Mouse (Mus musculus): ENCODE data around the gene Ptprm. TPM values are rescaled to one million over a fixed set of nuclear protein-coding genes. Genes with fewer than 3 reads are reported as not detected.

Gene Ptprm
- polyA plus RNA-seq, 1 experiment from 2014 or later: 12.6 TPM

DNA sequence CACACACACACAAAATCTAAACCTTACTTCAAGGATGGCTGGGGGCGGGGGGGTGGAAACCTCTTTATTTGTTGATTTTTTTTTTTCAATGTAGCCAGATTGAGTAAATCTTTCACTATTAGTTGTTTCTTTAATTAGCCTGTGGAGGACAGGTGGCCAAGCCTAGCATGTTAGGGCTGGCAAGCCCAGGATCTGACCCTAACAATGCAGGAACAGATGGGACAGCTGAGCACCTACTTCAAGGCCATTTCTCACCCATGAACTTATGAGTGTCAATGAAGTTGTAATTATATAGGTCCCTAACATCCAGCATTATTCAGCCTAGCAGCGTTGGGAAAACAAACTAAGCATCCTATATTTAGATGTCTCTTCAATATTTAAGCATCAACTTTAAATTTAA lies 248.1 kb downstream of the Ptprm start:
- Histone ChIP-seq H3K4me1 (replicated peaks) (no peaks in the 10 kb centered on the region; the same call in 1 of the 2 replicates), H3K9ac (replicated peaks) (no peak overlapping the region), H3K9me3 (no peaks in the 10 kb centered on the region), H3K27ac (no peak overlapping the region), H3K4me2 (no peak overlapping the region), H3K4me3 (replicated peaks) (no peak overlapping the region), H3K27me3 (no peaks in the 10 kb centered on the region), H3K36me3 (no peaks in the 10 kb centered on the region)
- WGBS: 89% methylated on average over 2 of the region's 2 CpGs
- ATAC-seq (ENCODE audit: insufficient number of reproducible peaks, insufficient read depth, low FRiP score, low TSS enrichment, low read depth): no peak

DNA sequence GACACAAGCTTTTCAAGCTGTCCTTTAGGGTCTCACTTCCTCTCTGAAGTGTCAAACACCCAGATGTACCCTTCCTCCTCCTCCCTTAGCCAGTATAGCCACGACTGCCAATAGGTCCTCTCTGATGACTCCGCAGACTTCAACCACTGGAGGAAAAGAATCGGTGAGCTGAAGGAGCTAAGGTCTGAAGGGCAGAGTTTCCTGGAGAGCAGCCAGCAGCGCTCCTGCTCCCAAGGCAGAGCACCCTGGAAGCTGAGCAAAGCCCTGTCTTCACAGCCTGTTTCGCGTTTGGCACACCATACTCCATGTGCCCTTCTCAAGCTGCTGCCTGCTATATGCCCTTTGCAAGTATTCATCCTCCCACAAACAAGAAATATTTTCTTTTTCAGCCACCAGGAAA lies 252.2 kb downstream of the Ptprm start:
- Histone ChIP-seq H3K4me3 (replicated peaks) (no peak overlapping the region), H3K9me3 (no peaks in the 10 kb centered on the region), H3K36me3 (no peaks in the 10 kb centered on the region), H3K27me3 (no peaks in the 10 kb centered on the region), H3K4me2 (no peak overlapping the region), H3K27ac (no peak overlapping the region), H3K9ac (replicated peaks) (no peak overlapping the region), H3K4me1 (replicated peaks) (no peaks in the 10 kb centered on the region)
- no peak for ATAC-seq (ENCODE audit: insufficient number of reproducible peaks, insufficient read depth, low FRiP score, low TSS enrichment, low read depth)
- 81% methylated on average over 6 of the region's 6 CpGs for WGBS

DNA sequence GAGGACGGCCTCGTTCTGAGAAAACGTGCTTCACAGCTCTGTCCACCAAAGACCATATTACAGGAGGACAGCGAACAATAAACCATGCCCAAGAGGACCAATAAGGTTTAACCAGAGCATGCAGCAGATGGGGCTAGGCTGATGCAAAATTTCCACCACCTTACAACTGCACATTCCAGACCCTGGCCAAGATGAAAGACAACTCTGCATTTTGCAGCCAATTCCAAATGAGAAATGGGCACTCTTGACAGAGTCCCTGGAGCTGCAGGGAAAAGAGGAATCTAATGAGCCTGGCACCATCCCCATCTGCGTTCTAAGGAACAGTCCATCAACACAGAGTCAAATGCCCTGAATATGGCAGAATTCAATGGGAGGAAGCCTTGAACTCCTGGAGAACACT lies 263.3 kb downstream of the Ptprm start:
- no peak for ATAC-seq (ENCODE audit: insufficient number of reproducible peaks, insufficient read depth, low FRiP score, low TSS enrichment, low read depth)
- 60% methylated on average over 5 of the region's 5 CpGs for WGBS
- H3K27ac ChIP-seq: no peak overlapping the region
- no peaks in the 10 kb centered on the region for H3K9me3 ChIP-seq
- no peaks in the 10 kb centered on the region for H3K36me3 ChIP-seq
- no peaks in the 10 kb centered on the region for H3K27me3 ChIP-seq
- no peak overlapping the region for H3K9ac ChIP-seq (replicated peaks)
- no peak overlapping the region for H3K4me2 ChIP-seq
- no peak overlapping the region for H3K4me3 ChIP-seq (replicated peaks)
- peaks cover 14% of the 10 kb centered on the region for H3K4me1 ChIP-seq (replicated peaks)

DNA sequence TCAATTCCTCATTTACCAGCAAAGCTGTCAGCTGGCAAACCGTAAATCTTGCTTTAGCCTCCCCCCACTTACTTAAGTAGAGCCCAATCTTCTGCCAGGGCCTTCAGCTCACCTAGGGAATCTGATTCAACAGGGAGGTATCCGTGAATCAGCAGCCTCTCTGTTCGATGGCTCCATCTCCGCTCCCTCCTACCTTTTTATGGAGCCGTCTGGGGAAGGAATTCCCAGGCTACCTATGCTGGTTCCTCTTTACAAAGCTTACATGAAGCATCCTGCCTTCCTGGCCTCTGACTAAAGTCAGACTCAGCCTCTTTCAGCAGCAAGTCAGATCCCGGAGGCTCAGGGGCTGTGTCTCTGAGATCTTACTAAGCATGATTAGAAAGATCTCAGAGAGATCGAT lies 264.1 kb downstream of the Ptprm start:
- peaks cover 14% of the 10 kb centered on the region for H3K4me1 ChIP-seq (replicated peaks)
- no peak for ATAC-seq (ENCODE audit: insufficient number of reproducible peaks, insufficient read depth, low FRiP score, low TSS enrichment, low read depth)
- H3K9ac ChIP-seq (replicated peaks): 0 out of 2 replicates have a peak overlapping the region, but pooled peaks have one; percentile 18
- H3K27ac ChIP-seq: no peak overlapping the region
- H3K9me3 ChIP-seq: no peaks in the 10 kb centered on the region
- no peaks in the 10 kb centered on the region for H3K27me3 ChIP-seq
- H3K36me3 ChIP-seq: no peaks in the 10 kb centered on the region
- WGBS: 68% methylated on average over 7 of the region's 7 CpGs
- H3K4me2 ChIP-seq: no peak overlapping the region
- no peak overlapping the region for H3K4me3 ChIP-seq (replicated peaks)

DNA sequence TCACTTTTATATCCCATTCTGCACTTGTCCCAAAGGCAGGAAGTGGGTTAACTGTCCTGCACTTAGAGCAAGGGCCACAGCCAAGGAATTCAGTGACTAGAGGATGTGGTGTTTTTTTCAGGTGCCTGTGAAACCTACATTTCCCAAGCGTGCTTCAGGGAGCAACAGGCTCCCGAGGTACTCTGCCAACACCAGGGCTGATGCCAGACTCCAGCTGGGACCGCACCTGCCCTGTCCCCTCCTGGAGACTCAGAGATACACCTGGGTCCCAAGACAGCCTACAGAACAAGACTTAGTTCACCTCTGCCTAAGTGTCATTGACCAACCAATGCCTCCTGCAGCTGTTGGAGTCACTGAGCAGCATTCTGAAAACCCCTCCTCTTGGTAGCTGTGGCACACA lies 264.6 kb downstream of the Ptprm start:
- no peaks in the 10 kb centered on the region for H3K36me3 ChIP-seq
- no peak overlapping the region for H3K4me3 ChIP-seq (replicated peaks)
- no peak overlapping the region for H3K4me2 ChIP-seq
- ATAC-seq (ENCODE audit: insufficient number of reproducible peaks, insufficient read depth, low FRiP score, low TSS enrichment, low read depth): no peak
- H3K27me3 ChIP-seq: no peaks in the 10 kb centered on the region
- no peak overlapping the region for H3K27ac ChIP-seq
- H3K9ac ChIP-seq (replicated peaks): no peak overlapping the region
- WGBS: 84% methylated on average over 3 of the region's 3 CpGs
- no peaks in the 10 kb centered on the region for H3K9me3 ChIP-seq
- peaks cover 17% of the 10 kb centered on the region for H3K4me1 ChIP-seq (replicated peaks)

DNA sequence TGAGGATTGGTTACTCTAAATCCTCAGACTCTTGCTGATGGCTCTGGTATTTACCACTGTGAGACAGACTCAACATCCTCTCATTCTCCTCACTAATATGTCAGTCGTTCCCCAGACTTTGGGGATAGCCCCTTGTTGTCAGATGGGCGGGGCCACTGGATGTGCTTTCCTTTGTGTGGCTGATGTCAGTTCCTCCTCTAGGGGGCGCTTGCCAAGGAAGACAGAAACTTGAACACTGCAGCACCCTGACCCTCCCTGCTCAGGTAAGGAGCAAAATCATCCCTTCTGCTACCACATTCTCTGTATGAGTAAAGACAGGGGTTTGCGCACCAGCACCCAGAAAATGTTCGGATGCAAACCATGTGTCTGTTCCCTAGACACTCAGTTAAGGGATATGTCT lies 266.7 kb downstream of the Ptprm start:
- no peak overlapping the region for H3K4me2 ChIP-seq
- no peaks in the 10 kb centered on the region for H3K36me3 ChIP-seq
- no peak overlapping the region for H3K4me3 ChIP-seq (replicated peaks)
- WGBS: 63% methylated on average over 5 of the region's 5 CpGs
- no peaks in the 10 kb centered on the region for H3K27me3 ChIP-seq
- no peak for ATAC-seq (ENCODE audit: insufficient number of reproducible peaks, insufficient read depth, low FRiP score, low TSS enrichment, low read depth)
- H3K9me3 ChIP-seq: no peaks in the 10 kb centered on the region
- H3K4me1 ChIP-seq (replicated peaks): peaks cover 17% of the 10 kb centered on the region
- H3K9ac ChIP-seq (replicated peaks): no peak overlapping the region
- no peak overlapping the region for H3K27ac ChIP-seq

DNA sequence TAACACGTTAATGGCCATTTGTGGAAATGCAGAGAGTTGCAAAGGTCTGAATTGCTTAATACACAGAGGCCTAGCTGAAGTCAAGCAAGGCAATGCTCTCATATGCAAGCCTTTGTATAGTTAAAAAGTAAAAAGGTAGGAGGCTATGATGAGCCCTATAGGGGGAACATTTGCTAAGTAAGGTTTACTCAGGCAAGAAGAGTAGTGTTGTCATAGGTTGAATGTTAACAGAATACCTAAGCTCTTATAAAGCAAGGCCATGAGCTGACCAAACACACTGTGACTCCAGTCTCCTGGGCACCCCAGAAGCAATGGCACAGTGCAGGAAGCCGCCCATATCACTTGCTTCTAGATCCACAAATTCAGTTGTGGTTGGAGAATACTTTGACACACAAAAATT lies 267.4 kb downstream of the Ptprm start:
- no peak overlapping the region for H3K4me3 ChIP-seq (replicated peaks)
- WGBS: 85% methylated on average over 2 of the region's 2 CpGs
- H3K4me2 ChIP-seq: no peak overlapping the region
- H3K9me3 ChIP-seq: no peaks in the 10 kb centered on the region
- no peak overlapping the region for H3K27ac ChIP-seq
- no peak overlapping the region for H3K9ac ChIP-seq (replicated peaks)
- H3K4me1 ChIP-seq (replicated peaks): peaks cover 17% of the 10 kb centered on the region
- ATAC-seq (ENCODE audit: insufficient number of reproducible peaks, insufficient read depth, low FRiP score, low TSS enrichment, low read depth): no peak
- H3K27me3 ChIP-seq: no peaks in the 10 kb centered on the region
- H3K36me3 ChIP-seq: no peaks in the 10 kb centered on the region

DNA sequence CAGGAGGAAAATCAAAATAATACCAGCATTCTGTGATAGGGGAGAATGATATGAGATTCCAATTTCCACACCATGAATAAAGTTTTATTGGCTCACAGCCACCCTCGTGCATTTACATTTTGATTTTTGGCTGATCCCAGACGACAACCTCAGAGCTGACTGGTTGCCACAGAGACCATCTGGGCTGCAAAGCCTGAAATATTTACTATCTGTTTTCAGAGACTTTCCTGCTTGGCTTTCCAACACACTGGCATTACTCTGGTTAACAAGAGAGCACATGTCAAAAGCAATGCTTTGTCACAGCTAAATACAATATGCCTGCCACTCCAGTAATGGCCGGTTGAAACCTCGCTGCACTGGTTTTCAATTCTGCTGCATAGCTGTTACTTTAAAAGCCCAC lies 269.8 kb downstream of the Ptprm start:
- Histone ChIP-seq H3K27ac (no peak overlapping the region), H3K27me3 (no peaks in the 10 kb centered on the region), H3K9me3 (no peaks in the 10 kb centered on the region), H3K36me3 (no peaks in the 10 kb centered on the region), H3K9ac (replicated peaks) (no peak overlapping the region), H3K4me1 (replicated peaks) (peaks cover 7% of the 10 kb centered on the region), H3K4me2 (no peak overlapping the region), H3K4me3 (replicated peaks) (no peak overlapping the region)
- no peak for ATAC-seq (ENCODE audit: insufficient number of reproducible peaks, insufficient read depth, low FRiP score, low TSS enrichment, low read depth)
- WGBS: 55% methylated on average over 4 of the region's 4 CpGs

DNA sequence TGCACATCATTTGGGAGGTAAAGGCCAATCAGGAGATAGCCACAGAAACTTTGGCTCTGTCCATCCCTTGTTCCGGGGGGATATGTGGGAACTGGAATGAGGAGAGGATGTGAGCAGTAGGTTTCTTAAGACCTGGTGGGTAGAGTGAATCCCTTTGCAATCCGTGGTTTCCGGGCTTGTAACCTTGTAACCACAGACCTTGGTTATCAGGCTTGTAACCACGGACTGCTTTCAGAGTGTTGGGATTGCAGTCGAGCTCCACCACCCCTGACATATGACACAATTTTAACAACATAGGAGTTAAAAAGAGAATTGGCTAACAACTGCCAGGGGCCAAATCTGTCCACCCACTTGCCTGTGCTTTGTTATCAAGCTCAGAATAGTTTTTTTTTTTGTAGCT lies 270.2 kb downstream of the Ptprm start:
- ATAC-seq (ENCODE audit: insufficient number of reproducible peaks, insufficient read depth, low FRiP score, low TSS enrichment, low read depth): no peak
- H3K9me3 ChIP-seq: no peaks in the 10 kb centered on the region
- no peak overlapping the region for H3K9ac ChIP-seq (replicated peaks)
- no peaks in the 10 kb centered on the region for H3K27me3 ChIP-seq
- 78% methylated on average over 5 of the region's 5 CpGs for WGBS
- peaks cover 11% of the 10 kb centered on the region for H3K4me1 ChIP-seq (replicated peaks)
- H3K4me2 ChIP-seq: no peak overlapping the region
- H3K4me3 ChIP-seq (replicated peaks): no peak overlapping the region
- H3K27ac ChIP-seq: no peak overlapping the region
- no peaks in the 10 kb centered on the region for H3K36me3 ChIP-seq

DNA sequence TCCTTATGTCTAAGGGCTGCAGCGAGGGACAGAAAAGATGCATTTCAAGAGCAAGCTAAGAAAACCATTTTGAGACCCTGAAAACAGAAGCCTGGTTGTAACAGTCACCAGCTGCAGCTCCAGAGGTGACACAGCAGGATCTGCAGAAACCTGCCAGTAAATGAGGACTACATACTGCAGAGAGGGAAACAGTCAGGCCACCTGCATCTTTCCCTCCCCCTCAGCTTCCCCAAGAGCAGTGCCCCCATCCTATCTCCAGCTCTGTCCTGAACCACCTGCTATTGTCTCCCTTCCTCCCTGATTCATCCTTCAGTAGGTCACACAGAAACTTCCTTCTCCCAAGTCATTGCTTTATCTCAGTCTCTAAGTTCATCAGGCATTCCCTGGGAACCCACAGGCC lies 274.7 kb downstream of the Ptprm start:
- WGBS: 53% methylated on average over 1 of the region's 1 CpGs
- Histone ChIP-seq H3K9me3 (no peaks in the 10 kb centered on the region), H3K4me2 (no peak overlapping the region), H3K36me3 (no peaks in the 10 kb centered on the region), H3K27me3 (no peaks in the 10 kb centered on the region), H3K9ac (replicated peaks) (no peak overlapping the region), H3K4me3 (replicated peaks) (no peak overlapping the region), H3K27ac (peak overlapping the region; percentile 51; the same call in 1 of the 2 replicates), H3K4me1 (replicated peaks) (peaks cover 10% of the 10 kb centered on the region)
- ATAC-seq (ENCODE audit: insufficient number of reproducible peaks, insufficient read depth, low FRiP score, low TSS enrichment, low read depth): no peak

DNA sequence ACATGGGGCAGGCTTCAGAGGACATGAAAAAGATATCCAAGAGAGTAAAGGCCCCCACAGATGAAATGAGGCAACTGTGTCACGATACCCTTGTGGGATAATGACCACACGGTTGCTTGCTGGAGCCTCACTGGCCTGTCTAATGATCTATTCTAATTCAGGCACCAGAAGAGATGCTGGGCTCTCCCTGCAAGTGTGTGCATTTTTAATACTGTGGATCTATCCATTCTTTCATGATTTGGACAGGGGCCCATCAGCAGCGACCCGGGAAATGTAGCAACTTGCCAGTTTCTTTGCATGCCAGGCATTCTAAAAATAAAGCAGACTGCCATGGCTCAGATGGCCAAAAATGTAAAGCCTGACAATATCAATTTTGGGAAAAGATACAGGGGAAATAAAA lies 280.7 kb downstream of the Ptprm start:
- WGBS: 81% methylated on average over 4 of the region's 4 CpGs
- Histone ChIP-seq H3K9me3 (no peaks in the 10 kb centered on the region), H3K4me3 (replicated peaks) (no peak overlapping the region), H3K27ac (no peak overlapping the region), H3K36me3 (no peaks in the 10 kb centered on the region), H3K9ac (replicated peaks) (no peak overlapping the region), H3K4me2 (no peak overlapping the region), H3K27me3 (no peaks in the 10 kb centered on the region), H3K4me1 (replicated peaks) (peaks cover 6% of the 10 kb centered on the region; the same call in 1 of the 2 replicates)
- ATAC-seq (ENCODE audit: insufficient number of reproducible peaks, insufficient read depth, low FRiP score, low TSS enrichment, low read depth): no peak

DNA sequence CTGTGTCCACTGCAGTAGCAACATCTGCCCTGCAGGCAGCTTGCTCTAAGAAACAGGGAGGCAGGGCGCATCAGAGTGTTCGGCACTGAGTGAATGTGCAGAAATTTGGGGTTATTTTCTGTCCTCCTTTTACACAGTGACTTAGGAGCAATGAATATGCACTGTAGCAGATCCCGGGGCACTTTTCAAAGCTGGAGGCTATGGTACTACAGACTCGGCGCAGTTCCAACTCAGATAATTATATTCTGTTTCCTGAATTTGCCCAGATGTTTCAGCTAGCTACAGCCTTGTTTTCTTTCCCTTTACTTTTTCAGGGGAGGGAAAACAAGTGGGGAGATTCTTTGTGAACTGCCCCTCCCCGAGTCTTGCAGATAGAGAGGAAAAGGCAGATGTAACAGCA lies 281.1 kb downstream of the Ptprm start:
- Histone ChIP-seq H3K4me2 (no peak overlapping the region), H3K27ac (no peak overlapping the region), H3K4me3 (replicated peaks) (no peak overlapping the region), H3K27me3 (no peaks in the 10 kb centered on the region), H3K4me1 (replicated peaks) (peaks cover 6% of the 10 kb centered on the region; the same call in 1 of the 2 replicates), H3K9me3 (no peaks in the 10 kb centered on the region), H3K36me3 (no peaks in the 10 kb centered on the region), H3K9ac (replicated peaks) (no peak overlapping the region)
- 76% methylated on average over 6 of the region's 6 CpGs for WGBS
- no peak for ATAC-seq (ENCODE audit: insufficient number of reproducible peaks, insufficient read depth, low FRiP score, low TSS enrichment, low read depth)

All from limb, embryonic 12.5 days (tissue).